Mouse (Mus musculus) megakaryocyte-erythroid progenitor cell, adult 5 weeks (primary cell): Measurements from ENCODE around the gene Mgat4c. TPM values are rescaled to one million over a fixed set of nuclear protein-coding genes. Genes with fewer than 3 reads are reported as not detected.

ENCODE experiments used
- polyA plus RNA-seq: library from polyadenylated mRNA; stranded (reverse); fragments of >175 nt; gene quantifications from 2 replicates; pipeline ENCODE4 v1.2.3, GENCODE M21; 2012

Mgat4c gene
- polyA plus RNA-seq, result 0.07 and 0.09 TPM in 2 replicates

DNA sequence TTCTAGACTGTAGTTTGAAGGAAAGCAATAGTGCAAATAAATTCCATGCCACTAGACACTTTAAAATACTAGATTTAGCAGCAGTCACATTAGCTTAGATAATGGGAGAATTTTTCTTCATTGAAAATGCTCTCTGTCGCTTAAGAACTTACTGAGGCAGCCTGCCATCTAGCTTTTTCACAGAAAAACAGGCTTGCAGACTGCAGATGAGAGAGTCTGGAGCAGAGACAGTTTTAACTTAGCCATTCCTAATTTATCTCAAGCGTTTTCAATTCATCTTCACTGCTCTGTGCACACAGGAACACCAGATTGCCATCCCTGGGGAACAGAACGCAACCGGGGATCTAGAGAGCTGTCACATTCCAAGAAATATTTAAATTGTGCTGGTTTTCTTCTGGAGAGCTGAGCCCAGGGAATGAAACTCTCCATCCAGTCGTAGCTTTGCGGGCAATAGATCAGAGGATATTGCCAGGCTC, at the start of gene Mgat4c:
Gene Mgat4c (plus strand): TSS at position 51 of the 476 bp plus-strand sequence.

